Mouse (Mus musculus): ENCODE measurements around the gene Dcaf17. TPM values are rescaled to one million over a fixed set of nuclear protein-coding genes. Genes with fewer than 3 reads are reported as not detected.
A peak's percentile ranks its signal among the peaks of the same experiment; 100 is the strongest.

The Dcaf17 gene
- 36.3 and 42.4 TPM in 2 replicates for polyA plus RNA-seq (2016; fragmentation: Nextera tagmentation; extraction: Ambion mirVana)

- peaks cover 15% of the 10 kb centered on the region for H3K4me1 ChIP-seq
- H3K4me3 ChIP-seq: peak within 1 kb of the TSS; percentile 68
- H3K27ac ChIP-seq (replicated peaks): peak within 1 kb of the TSS; percentile 94
- no peaks in the 10 kb centered on the region for H3K9me3 ChIP-seq
- WGBS: under 1% methylated on average over 57 of the region's 57 CpGs
- peak; percentile 96 for DNase-seq (ENCODE audit: low spot score)
- peaks cover 19% of the 10 kb centered on the region for H3K36me3 ChIP-seq (replicated peaks)
- H3K27me3 ChIP-seq (replicated peaks; ENCODE audit: low read depth, poor library complexity, severe bottlenecking): no peaks in the 10 kb centered on the region
Observed at GRCm38 (mm10) chr2:71055300-71056114, at the start of gene Dcaf17, which contains the start of gene Mettl8. Gene Dcaf17, plus strand, starts transcription at chr2:71055328. Gene Mettl8, minus strand, starts transcription at chr2:71055583.

- Histone ChIP-seq H3K9me3 (no peaks in the 10 kb centered on the region), H3K36me3 (replicated peaks) (no peaks in the 10 kb centered on the region; the same call in 1 of the 2 replicates), H3K27ac (replicated peaks) (no peak overlapping the region), H3K4me3 (no peak overlapping the region), H3K27me3 (replicated peaks; ENCODE audit: low read depth, poor library complexity, severe bottlenecking) (no peaks in the 10 kb centered on the region), H3K4me1 (no peaks in the 10 kb centered on the region)
- no peak for DNase-seq (ENCODE audit: low spot score)
- 97% methylated on average over 1 of the region's 1 CpGs for WGBS
Observed at GRCm38 (mm10) chr2:71011816-71012215, 43.3 kb upstream of the Dcaf17 start.

GRCm38 (mm10) chr2:71013521-71013920 is 41.6 kb upstream of the Dcaf17 start:
- H3K36me3 ChIP-seq (replicated peaks): no peaks in the 10 kb centered on the region; the same call in 1 of the 2 replicates

GRCm38 (mm10) chr2:71019277-71019676 is 35.9 kb upstream of the Dcaf17 start:
- no peaks in the 10 kb centered on the region for H3K9me3 ChIP-seq
- H3K36me3 ChIP-seq (replicated peaks): no peaks in the 10 kb centered on the region; the same call in 1 of the 2 replicates
- H3K4me3 ChIP-seq: no peak overlapping the region
- 71% methylated on average over 9 of the region's 9 CpGs for WGBS
- H3K4me1 ChIP-seq: 0 out of 2 replicates have a peak, but pooled peaks cover 3% of the 10 kb centered on the region
- DNase-seq (ENCODE audit: low spot score): no peak
- H3K27me3 ChIP-seq (replicated peaks; ENCODE audit: low read depth, poor library complexity, severe bottlenecking): no peaks in the 10 kb centered on the region
- no peak overlapping the region for H3K27ac ChIP-seq (replicated peaks)

More at GRCm38 (mm10) chr2:71013521-71013920, 41.6 kb upstream of the Dcaf17 start:
- Histone ChIP-seq H3K9me3 (no peaks in the 10 kb centered on the region), H3K27me3 (replicated peaks; ENCODE audit: low read depth, poor library complexity, severe bottlenecking) (no peaks in the 10 kb centered on the region), H3K27ac (replicated peaks) (no peak overlapping the region), H3K4me3 (no peak overlapping the region), H3K4me1 (0 out of 2 replicates have a peak, but pooled peaks cover 3% of the 10 kb centered on the region)
- 96% methylated on average over 7 of the region's 7 CpGs for WGBS
- no peak for DNase-seq (ENCODE audit: low spot score)

- H3K27ac ChIP-seq (replicated peaks): no peak overlapping the region
- no peaks in the 10 kb centered on the region for H3K9me3 ChIP-seq
- H3K4me1 ChIP-seq: 0 out of 2 replicates have a peak, but pooled peaks cover 3% of the 10 kb centered on the region
- no peaks in the 10 kb centered on the region for H3K27me3 ChIP-seq (replicated peaks; ENCODE audit: low read depth, poor library complexity, severe bottlenecking)
- H3K4me3 ChIP-seq: no peak overlapping the region
- H3K36me3 ChIP-seq (replicated peaks): no peaks in the 10 kb centered on the region; the same call in 1 of the 2 replicates
- no peak for DNase-seq (ENCODE audit: low spot score)
- 75% methylated on average over 8 of the region's 8 CpGs for WGBS
Observed at GRCm38 (mm10) chr2:71019704-71020375, 35.3 kb upstream of the Dcaf17 start.

GRCm38 (mm10) chr2:71020674-71021073 is 34.5 kb upstream of the Dcaf17 start:
- DNase-seq (ENCODE audit: low spot score): no peak
- Histone ChIP-seq H3K4me1 (peaks cover 7% of the 10 kb centered on the region), H3K36me3 (replicated peaks) (no peaks in the 10 kb centered on the region; the same call in 1 of the 2 replicates), H3K4me3 (no peak overlapping the region), H3K27ac (replicated peaks) (no peak overlapping the region), H3K27me3 (replicated peaks; ENCODE audit: low read depth, poor library complexity, severe bottlenecking) (no peaks in the 10 kb centered on the region), H3K9me3 (no peaks in the 10 kb centered on the region)
- WGBS: 92% methylated on average over 8 of the region's 8 CpGs

GRCm38 (mm10) chr2:71022991-71023390 is 32.1 kb upstream of the Dcaf17 start:
- Histone ChIP-seq H3K27me3 (replicated peaks; ENCODE audit: low read depth, poor library complexity, severe bottlenecking) (no peaks in the 10 kb centered on the region), H3K4me1 (peaks cover 17% of the 10 kb centered on the region), H3K4me3 (no peak overlapping the region), H3K27ac (replicated peaks) (no peak overlapping the region), H3K9me3 (no peaks in the 10 kb centered on the region), H3K36me3 (replicated peaks) (no peaks in the 10 kb centered on the region; the same call in 1 of the 2 replicates)
- 93% methylated on average over 6 of the region's 6 CpGs for WGBS
- no peak for DNase-seq (ENCODE audit: low spot score)

- WGBS: 92% methylated on average over 6 of the region's 6 CpGs
- no peak overlapping the region for H3K4me3 ChIP-seq
- DNase-seq (ENCODE audit: low spot score): no peak
- H3K36me3 ChIP-seq (replicated peaks): no peaks in the 10 kb centered on the region; the same call in 1 of the 2 replicates
- H3K9me3 ChIP-seq: no peaks in the 10 kb centered on the region
- peaks cover 17% of the 10 kb centered on the region for H3K4me1 ChIP-seq
- H3K27ac ChIP-seq (replicated peaks): no peak overlapping the region
- H3K27me3 ChIP-seq (replicated peaks; ENCODE audit: low read depth, poor library complexity, severe bottlenecking): no peaks in the 10 kb centered on the region
Observed at GRCm38 (mm10) chr2:71023986-71024385, 31.1 kb upstream of the Dcaf17 start.

- peak overlapping the region; percentile 49 for H3K27ac ChIP-seq (replicated peaks)
- no peaks in the 10 kb centered on the region for H3K9me3 ChIP-seq
- WGBS: 50% methylated on average over 12 of the region's 12 CpGs
- peaks cover 17% of the 10 kb centered on the region for H3K4me1 ChIP-seq
- no peaks in the 10 kb centered on the region for H3K27me3 ChIP-seq (replicated peaks; ENCODE audit: low read depth, poor library complexity, severe bottlenecking)
- H3K36me3 ChIP-seq (replicated peaks): no peaks in the 10 kb centered on the region; the same call in 1 of the 2 replicates
- H3K4me3 ChIP-seq: no peak overlapping the region
- DNase-seq (ENCODE audit: low spot score): no peak
Observed at GRCm38 (mm10) chr2:71025576-71026315, 29.4 kb upstream of the Dcaf17 start.

- peaks cover 20% of the 10 kb centered on the region for H3K4me1 ChIP-seq
- H3K36me3 ChIP-seq (replicated peaks): no peaks in the 10 kb centered on the region; the same call in 1 of the 2 replicates
- peak; percentile 62 for DNase-seq (ENCODE audit: low spot score)
- no peak overlapping the region for H3K4me3 ChIP-seq
- 42% methylated on average over 5 of the region's 5 CpGs for WGBS
- H3K9me3 ChIP-seq: no peaks in the 10 kb centered on the region
- no peak overlapping the region for H3K27ac ChIP-seq (replicated peaks)
- no peaks in the 10 kb centered on the region for H3K27me3 ChIP-seq (replicated peaks; ENCODE audit: low read depth, poor library complexity, severe bottlenecking)
Observed at GRCm38 (mm10) chr2:71026787-71027186, 28.3 kb upstream of the Dcaf17 start.

- Histone ChIP-seq H3K9me3 (no peaks in the 10 kb centered on the region), H3K4me3 (no peak overlapping the region), H3K27me3 (replicated peaks; ENCODE audit: low read depth, poor library complexity, severe bottlenecking) (no peaks in the 10 kb centered on the region), H3K27ac (replicated peaks) (no peak overlapping the region), H3K4me1 (peaks cover 24% of the 10 kb centered on the region), H3K36me3 (replicated peaks) (no peaks in the 10 kb centered on the region; the same call in 1 of the 2 replicates)
- WGBS: 97% methylated on average over 9 of the region's 9 CpGs
- no peak for DNase-seq (ENCODE audit: low spot score)
Observed at GRCm38 (mm10) chr2:71027631-71028030, 27.5 kb upstream of the Dcaf17 start.

- DNase-seq (ENCODE audit: low spot score): no peak
- Histone ChIP-seq H3K27me3 (replicated peaks; ENCODE audit: low read depth, poor library complexity, severe bottlenecking) (no peaks in the 10 kb centered on the region), H3K9me3 (no peaks in the 10 kb centered on the region), H3K36me3 (replicated peaks) (no peaks in the 10 kb centered on the region), H3K27ac (replicated peaks) (no peak overlapping the region), H3K4me3 (no peak overlapping the region), H3K4me1 (peaks cover 23% of the 10 kb centered on the region)
- 83% methylated on average over 2 of the region's 2 CpGs for WGBS
Observed at GRCm38 (mm10) chr2:71030663-71031062, 24.5 kb upstream of the Dcaf17 start.
